Mouse (Mus musculus) G1E (cell line): ENCODE measurements around the gene Dgkd.

ENCODE experiments used
- CTCF ChIP-seq: IDR thresholded peaks from 2 replicates; pipeline ENCODE4 v1.5.1; 2012; ENCODE audit warnings: low read depth, low read length, inconsistent platforms, mixed read lengths
- GATA1 ChIP-seq: IDR thresholded peaks from 2 replicates; pipeline ENCODE4 v1.6.1; 2012; ENCODE audit warnings: borderline replicate concordance, low read length, inconsistent platforms, mixed read lengths
- GATA2 ChIP-seq: IDR thresholded peaks from 2 replicates; pipeline ENCODE4 v1.6.1; 2012; ENCODE audit warnings: low read depth, low read length, inconsistent platforms, borderline replicate concordance
- POLR2AphosphoS5 ChIP-seq: IDR thresholded peaks from 2 replicates; pipeline ENCODE4 v1.6.1; 2012; ENCODE audit warnings: low read depth, low read length, inconsistent platforms; ENCODE audit not compliant: insufficient replicate concordance
- TAL1 ChIP-seq: conservative IDR thresholded peaks from 2 replicates; pipeline ENCODE4 v1.6.1; 2012; ENCODE audit warnings: low read depth, low read length, inconsistent platforms, mixed read lengths

DNA sequence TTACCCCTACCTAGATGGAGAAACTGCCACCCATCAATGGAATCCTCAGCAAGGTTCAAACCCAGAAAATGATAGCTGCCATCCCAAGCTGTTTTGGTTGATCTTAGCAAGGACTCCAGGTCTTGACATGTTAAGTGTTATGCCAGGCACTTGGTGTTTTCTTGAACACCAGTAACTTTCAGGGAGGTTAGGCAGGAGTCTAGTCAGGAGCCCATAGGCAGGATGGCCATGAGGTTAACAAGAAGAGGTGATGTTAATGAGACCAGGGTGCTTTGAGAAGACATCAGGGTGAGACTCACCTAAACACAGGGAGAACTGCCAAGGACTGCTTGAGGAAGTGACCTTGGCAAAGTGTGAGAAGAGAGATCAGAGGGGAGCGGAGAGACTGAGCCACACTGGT, 4.9 kb downstream of the Dgkd start:
- no peak for TF ChIP-seq CTCF
- no peak for TF ChIP-seq GATA1
- no peak for TF ChIP-seq POLR2AphosphoS5
- TF ChIP-seq TAL1 = no peak
- no peak for TF ChIP-seq GATA2
